Mouse (Mus musculus) hindbrain, embryonic 12.5 days (tissue): Measurements from ENCODE around the gene Hspa1b. TPM values are rescaled to one million over a fixed set of nuclear protein-coding genes. Genes with fewer than 3 reads are reported as not detected.
"Not testable (repeated sequence)": the region's sequence is repeated elsewhere in the genome, so short reads cannot be mapped to it uniquely, and the experiment has no call there.

Source experiments
- ATAC-seq: fragments of 200-750 bp; cut with Nextera tagmentation; 2 replicates; pipeline ENCODE4 v1.8.0; 2017; ENCODE audit warnings: moderate TSS enrichment; ENCODE audit not compliant: low FRiP score
- H3K27ac ChIP-seq: fragments of 300-500 bp; sonication (generic); 2 replicates; pipeline ENCODE4 v1.5.1; 2016; ENCODE audit warnings: mild to moderate bottlenecking
- H3K27me3 ChIP-seq: fragments of 300-500 bp; sonication (generic); 2 replicates; pipeline ENCODE4 v1.6.1; 2016; ENCODE audit warnings: mild to moderate bottlenecking
- H3K36me3 ChIP-seq: fragments of 300-500 bp; sonication (generic); 2 replicates; pipeline ENCODE4 v1.6.1; 2016; ENCODE audit warnings: mild to moderate bottlenecking
- H3K4me1 ChIP-seq: fragments of 300-500 bp; sonication (generic); 2 replicates; pipeline ENCODE4 v1.6.1; 2016
- H3K4me2 ChIP-seq: fragments of 300-500 bp; sonication (generic); replicated peaks from 2 replicates; pipeline ENCODE4 v1.6.1; 2016; ENCODE audit warnings: mild to moderate bottlenecking
- H3K4me3 ChIP-seq: fragments of 300-500 bp; sonication (generic); 2 replicates; pipeline ENCODE4 v1.5.1; 2016; ENCODE audit warnings: mild to moderate bottlenecking
- H3K9ac ChIP-seq: fragments of 300-500 bp; sonication (generic); 2 replicates; pipeline ENCODE4 v1.6.1; 2016; ENCODE audit warnings: mild to moderate bottlenecking, moderate library complexity
- H3K9me3 ChIP-seq: fragments of 300-500 bp; sonication (generic); replicated peaks from 2 replicates; pipeline ENCODE4 v1.6.1; 2016; ENCODE audit warnings: mild to moderate bottlenecking
- WGBS: fragments of 180-500 bp; shearing (Covaris S2); methylation state at CpG from one replicate; pipeline ENCODE4 v1.1.7; 2016; 5-methylcytosine and 5-hydroxymethylcytosine counted together
- polyA plus RNA-seq: library from polyadenylated mRNA; unstranded; fragments of >200 nt; fragmentation: Nextera tagmentation; extraction: Ambion mirVana; gene quantifications from 2 replicates; pipeline ENCODE4 v1.2.1, GENCODE M21; 2016

Hspa1b gene
- polyA plus RNA-seq, 1 experiment from 2014 or later, result 0.25 TPM

GRCm38 (mm10) chr17:34998526-34999430 lies 39.7 kb upstream of the Hspa1b start:
- ATAC-seq, result no peak
- Histone ChIP-seq H3K27ac (no peak overlapping the region), H3K4me2 (peak overlapping the region; percentile 100; the same call in 1 of the 2 replicates), H3K9ac (no peak overlapping the region), H3K4me3 (0 out of 2 replicates have a peak overlapping the region, but pooled peaks have one; percentile 27), H3K4me1 (peaks cover 43% of the 10 kb centered on the region), H3K36me3 (0 out of 2 replicates have a peak, but pooled peaks cover 10% of the 10 kb centered on the region), H3K9me3 (no peaks in the 10 kb centered on the region), H3K27me3 (no peaks in the 10 kb centered on the region)
- WGBS, result 93% methylated on average over 15 of the region's 15 CpGs

GRCm38 (mm10) chr17:34997142-34997483 lies 38.1 kb upstream of the Hspa1b start:
- Histone ChIP-seq H3K9ac (no peak overlapping the region), H3K4me2 (no peak overlapping the region), H3K4me3 (no peak overlapping the region), H3K27me3 (no peaks in the 10 kb centered on the region), H3K9me3 (no peaks in the 10 kb centered on the region), H3K36me3 (0 out of 2 replicates have a peak, but pooled peaks cover 10% of the 10 kb centered on the region), H3K4me1 (peaks cover 30% of the 10 kb centered on the region), H3K27ac (no peak overlapping the region)
- no peak for ATAC-seq
- 86% methylated on average over 5 of the region's 5 CpGs for WGBS

GRCm38 (mm10) chr17:34996411-34997141 lies 37.5 kb upstream of the Hspa1b start:
- Histone ChIP-seq H3K36me3 (0 out of 2 replicates have a peak, but pooled peaks cover 10% of the 10 kb centered on the region), H3K9me3 (no peaks in the 10 kb centered on the region), H3K27me3 (no peaks in the 10 kb centered on the region), H3K4me1 (peaks cover 25% of the 10 kb centered on the region), H3K27ac (no peak overlapping the region; the same call in 1 of the 2 replicates), H3K4me3 (no peak overlapping the region), H3K4me2 (no peak overlapping the region; the same call in 1 of the 2 replicates), H3K9ac (no peak overlapping the region)
- WGBS, result 93% methylated on average over 13 of the region's 14 CpGs
- ATAC-seq, result no peak

- Histone ChIP-seq H3K36me3 (peaks cover 15% of the 10 kb centered on the region; the same call in 1 of the 2 replicates), H3K4me1 (peaks cover 23% of the 10 kb centered on the region)
- not testable (repeated sequence) for H3K4me2 ChIP-seq, H3K27me3 ChIP-seq, H3K9me3 ChIP-seq, ATAC-seq, H3K4me3 ChIP-seq, H3K27ac ChIP-seq, H3K9ac ChIP-seq
- WGBS, result 95% methylated on average over 4 of the region's 4 CpGs
Measured at GRCm38 (mm10) chr17:34995927-34996326, 36.9 kb upstream of the Hspa1b start.

GRCm38 (mm10) chr17:34995192-34995591 lies 36.2 kb upstream of the Hspa1b start:
- H3K4me1 ChIP-seq, result peaks cover 22% of the 10 kb centered on the region
- not testable (repeated sequence) for H3K9ac ChIP-seq, H3K9me3 ChIP-seq, H3K27me3 ChIP-seq, H3K4me2 ChIP-seq, ATAC-seq, H3K27ac ChIP-seq, H3K4me3 ChIP-seq
- H3K36me3 ChIP-seq, result peaks cover 17% of the 10 kb centered on the region; the same call in 1 of the 2 replicates
- WGBS, result 95% methylated on average over 4 of the region's 4 CpGs

- Histone ChIP-seq H3K4me1 (peaks cover 18% of the 10 kb centered on the region), H3K9me3 (no peaks in the 10 kb centered on the region), H3K36me3 (peaks cover 17% of the 10 kb centered on the region; the same call in 1 of the 2 replicates), H3K9ac (no peak overlapping the region), H3K4me3 (no peak overlapping the region), H3K27ac (no peak overlapping the region), H3K4me2 (no peak overlapping the region), H3K27me3 (no peaks in the 10 kb centered on the region)
- no peak for ATAC-seq
Measured at GRCm38 (mm10) chr17:34994751-34995150, 35.7 kb upstream of the Hspa1b start.

- Histone ChIP-seq H3K4me3 (no peak overlapping the region), H3K36me3 (peaks cover 27% of the 10 kb centered on the region), H3K4me2 (no peak overlapping the region), H3K9ac (no peak overlapping the region), H3K9me3 (no peaks in the 10 kb centered on the region), H3K4me1 (peaks cover 15% of the 10 kb centered on the region), H3K27ac (no peak overlapping the region), H3K27me3 (no peaks in the 10 kb centered on the region)
- ATAC-seq, result no peak
- 79% methylated on average over 2 of the region's 2 CpGs for WGBS
Measured at GRCm38 (mm10) chr17:34984218-34984617, 25.2 kb upstream of the Hspa1b start.

- peak overlapping the region; percentile 84 for H3K9ac ChIP-seq
- peak overlapping the region; percentile 96 for H3K27ac ChIP-seq
- peak overlapping the region; percentile 82 for H3K4me2 ChIP-seq
- H3K9me3 ChIP-seq, result no peaks in the 10 kb centered on the region
- H3K36me3 ChIP-seq, result peaks cover 20% of the 10 kb centered on the region
- H3K4me1 ChIP-seq, result peaks cover 15% of the 10 kb centered on the region
- H3K27me3 ChIP-seq, result no peaks in the 10 kb centered on the region
- peak; percentile 29; the same call in 1 of the 2 replicates for ATAC-seq
- 0% methylated on average over 15 of the region's 15 CpGs for WGBS
- peak overlapping the region; percentile 69 for H3K4me3 ChIP-seq
Measured at GRCm38 (mm10) chr17:34982328-34982727, 23.3 kb upstream of the Hspa1b start.

GRCm38 (mm10) chr17:34981690-34982180 lies 22.7 kb upstream of the Hspa1b start, which contains the start of gene Lsm2:
Lsm2 (plus strand) TSS chr17:34981862.
- peak within 1 kb of the TSS; percentile 69 for H3K4me3 ChIP-seq
- H3K27me3 ChIP-seq, result no peaks in the 10 kb centered on the region
- peaks cover 15% of the 10 kb centered on the region for H3K4me1 ChIP-seq
- peak; percentile 93 for ATAC-seq
- peak within 1 kb of the TSS; percentile 82 for H3K4me2 ChIP-seq
- peak within 1 kb of the TSS; percentile 84 for H3K9ac ChIP-seq
- WGBS, result 1% methylated on average over 57 of the region's 58 CpGs
- peaks cover 19% of the 10 kb centered on the region for H3K36me3 ChIP-seq
- H3K27ac ChIP-seq, result peak within 1 kb of the TSS; percentile 96
- no peaks in the 10 kb centered on the region for H3K9me3 ChIP-seq

GRCm38 (mm10) chr17:34980655-34981054 lies 21.6 kb upstream of the Hspa1b start:
- Histone ChIP-seq H3K4me3 (peak overlapping the region; percentile 69), H3K36me3 (peaks cover 8% of the 10 kb centered on the region), H3K4me2 (peak overlapping the region; percentile 82), H3K9ac (peak overlapping the region; percentile 84), H3K27ac (0 out of 2 replicates have a peak overlapping the region, but pooled peaks have one; percentile 96), H3K4me1 (peaks cover 15% of the 10 kb centered on the region), H3K27me3 (no peaks in the 10 kb centered on the region), H3K9me3 (no peaks in the 10 kb centered on the region)
- 15% methylated on average over 2 of the region's 2 CpGs for WGBS
- ATAC-seq, result no peak

GRCm38 (mm10) chr17:34979631-34980030 lies 20.6 kb upstream of the Hspa1b start:
- Histone ChIP-seq H3K9ac (no peak overlapping the region), H3K4me2 (no peak overlapping the region), H3K4me3 (no peak overlapping the region), H3K27me3 (no peaks in the 10 kb centered on the region), H3K4me1 (peaks cover 15% of the 10 kb centered on the region), H3K36me3 (no peaks in the 10 kb centered on the region), H3K9me3 (no peaks in the 10 kb centered on the region), H3K27ac (no peak overlapping the region)
- 96% methylated on average over 4 of the region's 4 CpGs for WGBS
- ATAC-seq, result no peak

- no peak for ATAC-seq
- H3K9ac ChIP-seq, result no peak overlapping the region
Measured at GRCm38 (mm10) chr17:34978239-34978638, 19.2 kb upstream of the Hspa1b start.

More at GRCm38 (mm10) chr17:34978239-34978638, 19.2 kb upstream of the Hspa1b start:
- no peak overlapping the region for H3K4me2 ChIP-seq
- H3K4me3 ChIP-seq, result no peak overlapping the region
- peaks cover 15% of the 10 kb centered on the region for H3K4me1 ChIP-seq
- no peak overlapping the region for H3K27ac ChIP-seq
- WGBS, result 89% methylated on average over 27 of the region's 27 CpGs
- H3K9me3 ChIP-seq, result no peaks in the 10 kb centered on the region
- H3K27me3 ChIP-seq, result peaks cover 9% of the 10 kb centered on the region
- H3K36me3 ChIP-seq, result no peaks in the 10 kb centered on the region
